Mouse (Mus musculus) bone marrow macrophage, adult 2 months (primary cell): ENCODE results near the gene Olfr1084. TPM values are rescaled to one million over a fixed set of nuclear protein-coding genes. Genes with fewer than 3 reads are reported as not detected.
"Not testable (repeated sequence)": the region's sequence is repeated elsewhere in the genome, so short reads cannot be mapped to it uniquely, and the experiment has no call there.

Experiments
- H3K27ac ChIP-seq: 2 replicates; pipeline ENCODE4 v1.5.1; 2012; ENCODE audit warnings: low read depth, low read length; ENCODE audit not compliant: insufficient read depth
- H3K4me1 ChIP-seq: 2 replicates; pipeline ENCODE4 v1.6.1; 2012; ENCODE audit warnings: low read length; ENCODE audit not compliant: control insufficient read depth, insufficient read depth
- H3K4me3 ChIP-seq: 2 replicates; pipeline ENCODE4 v1.5.1; 2012; ENCODE audit warnings: mild to moderate bottlenecking, low read length, moderate library complexity; ENCODE audit not compliant: insufficient read depth
- CTCF ChIP-seq: IDR thresholded peaks from 2 replicates; pipeline ENCODE4 v1.5.1; 2012; ENCODE audit warnings: low read depth, mild to moderate bottlenecking, low read length, moderate library complexity
- POLR2A ChIP-seq: IDR thresholded peaks from 2 replicates; pipeline ENCODE4 v1.6.1; 2012; ENCODE audit warnings: mild to moderate bottlenecking, low read depth, low read length, borderline replicate concordance
- polyA plus RNA-seq: library from polyadenylated mRNA; stranded (reverse); fragments of >200 nt; gene quantifications from 2 replicates; pipeline ENCODE4 v1.2.4, GENCODE M21; 2012; ENCODE audit not compliant: missing spikeins, insufficient read depth, insufficient read length

Gene Olfr1084
- polyA plus RNA-seq: not detected in 2 replicates

DNA sequence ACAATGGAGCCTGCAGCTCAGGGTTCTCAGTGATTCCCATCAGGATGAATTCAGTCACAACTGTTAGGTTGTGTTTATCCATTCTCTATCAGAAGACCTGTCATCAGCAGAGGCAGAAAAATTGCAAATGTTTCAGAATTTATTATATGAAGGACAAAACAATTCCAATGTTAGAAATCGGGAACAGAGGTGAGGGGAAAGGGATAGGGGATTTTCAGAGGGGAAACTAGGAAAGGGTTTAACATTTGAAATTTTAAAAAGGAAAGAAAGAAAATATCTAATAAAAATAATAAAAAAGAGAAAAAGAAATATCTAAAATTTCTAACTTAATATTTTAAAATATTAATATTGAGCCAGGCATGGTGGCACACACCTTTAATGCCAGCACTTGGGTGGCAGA lies at the start of gene Olfr1084:
TSS of gene Olfr1084 (minus strand) at position 101 of the 400 bp plus-strand sequence.
- H3K27ac ChIP-seq, H3K4me1 ChIP-seq, H3K4me3 ChIP-seq: not testable (repeated sequence)

- Histone ChIP-seq H3K4me3 (no peak within 1 kb of the TSS), H3K4me1 (no peaks in the 10 kb centered on the region), H3K27ac (no peak within 1 kb of the TSS)
- TF ChIP-seq POLR2A: no peak
- TF ChIP-seq CTCF: no peak
Measured at GRCm38 (mm10) chr2:86679992-86680391, 40.5 kb upstream of the Olfr1084 start, which contains the start of gene Olfr1086. Olfr1086 (minus strand) TSS chr2:86680092.

GRCm38 (mm10) chr2:86661919-86662318 lies 22.4 kb upstream of the Olfr1084 start, which contains the start of gene Olfr1085:
Olfr1085 (minus strand) TSS chr2:86662019.
- TF ChIP-seq CTCF: no peak
- Histone ChIP-seq H3K4me1 (no peaks in the 10 kb centered on the region), H3K4me3 (no peak within 1 kb of the TSS), H3K27ac (no peak within 1 kb of the TSS)

DNA sequence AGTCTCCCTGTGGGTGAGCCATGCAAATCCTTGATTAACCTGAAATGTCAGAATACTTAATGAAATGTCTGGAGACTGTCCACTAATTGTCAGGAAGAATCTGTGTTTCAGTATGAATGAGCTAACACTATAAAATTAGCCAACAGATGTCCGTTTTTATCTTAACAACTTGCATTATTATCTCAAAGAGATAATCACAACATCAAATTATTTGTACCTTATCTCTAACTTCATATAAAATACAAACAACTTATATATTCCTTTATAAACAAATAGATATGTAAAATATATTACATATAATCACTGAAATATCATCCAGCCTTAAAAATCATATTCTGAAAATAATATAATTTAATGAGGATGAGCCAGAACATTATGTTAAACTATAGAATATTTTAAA lies 40.7 kb downstream of the Olfr1084 start, which contains the start of gene Olfr1082:
TSS of gene Olfr1082 (minus strand) at position 101 of the 400 bp plus-strand sequence.
- not testable (repeated sequence) for H3K4me1 ChIP-seq, H3K27ac ChIP-seq, H3K4me3 ChIP-seq

Other genes with a start within 250 kb of the Olfr1084 start
- not detected in 2 replicates for gene Olfr1061, start 225.7 kb downstream of the Olfr1084 start, polyA plus RNA-seq
- 0.24 TPM in 1 of 2 replicates, not detected in the other for gene Olfr1062, start 213.0 kb downstream of the Olfr1084 start, polyA plus RNA-seq
- gene Olfr1065, start 189.1 kb downstream of the Olfr1084 start, polyA plus RNA-seq: not detected in 2 replicates
- gene Olfr1066, start 183.5 kb downstream of the Olfr1084 start, polyA plus RNA-seq: not detected in 2 replicates
- gene Olfr228, start 152.3 kb downstream of the Olfr1084 start, polyA plus RNA-seq: not detected in 2 replicates
- gene Olfr1076, start 131.3 kb downstream of the Olfr1084 start, polyA plus RNA-seq: not detected in 2 replicates
- gene Olfr1079, start 97.2 kb downstream of the Olfr1084 start, polyA plus RNA-seq: not detected in 2 replicates
- 0.84 TPM in 1 of 2 replicates, not detected in the other for gene Olfr1080, start 81.5 kb downstream of the Olfr1084 start, polyA plus RNA-seq
- gene Olfr1082, start 40.8 kb downstream of the Olfr1084 start, polyA plus RNA-seq: not detected in 2 replicates
- gene Olfr1085, start 22.3 kb upstream of the Olfr1084 start, polyA plus RNA-seq: 0.16 TPM in 1 of 2 replicates, not detected in the other
- not detected in 2 replicates for gene Olfr1086, start 40.4 kb upstream of the Olfr1084 start, polyA plus RNA-seq
- not detected in 2 replicates for gene Olfr1087, start 58.7 kb upstream of the Olfr1084 start, polyA plus RNA-seq
- gene Olfr1089, start 94.0 kb upstream of the Olfr1084 start, polyA plus RNA-seq: not detected in 2 replicates
- gene Olfr1090, start 119.3 kb upstream of the Olfr1084 start, polyA plus RNA-seq: 0.63 TPM in 1 of 2 replicates, not detected in the other
- gene Olfr1093, start 142.8 kb upstream of the Olfr1084 start, polyA plus RNA-seq: not detected in 2 replicates
- gene Olfr141, start 170.3 kb upstream of the Olfr1084 start, polyA plus RNA-seq: not detected in 2 replicates
- not detected in 2 replicates for gene Olfr1094, start 184.9 kb upstream of the Olfr1084 start, polyA plus RNA-seq
- not detected in 2 replicates for gene Olfr1095, start 212.0 kb upstream of the Olfr1084 start, polyA plus RNA-seq
- gene Gm13723, start 235.1 kb upstream of the Olfr1084 start, polyA plus RNA-seq: not detected in 2 replicates